Mouse (Mus musculus) C2C12 (cell line): ENCODE measurements around the gene 4931406P16Rik. TPM values are rescaled to one million over a fixed set of nuclear protein-coding genes. Genes with fewer than 3 reads are reported as not detected.
A peak's percentile ranks its signal among the peaks of the same experiment; 100 is the strongest.

Source experiments
- H3K27me3 ChIP-seq: one replicate; pipeline ENCODE4 v1.6.1; 2011; ENCODE audit not compliant: control insufficient read depth, insufficient read depth, insufficient read length
- H3K36me3 ChIP-seq: one replicate; pipeline ENCODE4 v1.6.1; 2011; ENCODE audit not compliant: control insufficient read depth, insufficient read depth
- H3K4me3 ChIP-seq: one replicate; pipeline ENCODE4 v1.5.1; 2011; ENCODE audit warnings: mild to moderate bottlenecking, control low read depth; ENCODE audit not compliant: poor library complexity, insufficient read depth, severe bottlenecking
- H3K79me2 ChIP-seq: one replicate; pipeline ENCODE4 v1.6.1; 2011; ENCODE audit not compliant: control insufficient read depth, insufficient read depth
- H3K79me3 ChIP-seq: one replicate; pipeline ENCODE4 v1.6.1; 2011; ENCODE audit warnings: low read depth, control low read depth
- H3ac ChIP-seq: one replicate; pipeline ENCODE3; 2011; ENCODE audit warnings: low read depth; ENCODE audit not compliant: control insufficient read depth, insufficient read length
- CEBPB ChIP-seq: IDR thresholded peaks from one replicate; pipeline ENCODE4 v1.6.1; 2011; ENCODE audit warnings: low read depth, mild to moderate bottlenecking, control low read depth, moderate library complexity
- CTCF ChIP-seq: IDR thresholded peaks from one replicate; pipeline ENCODE4 v1.5.1; 2011; ENCODE audit not compliant: control insufficient read depth, insufficient read depth, insufficient read length
- FOSL1 ChIP-seq: IDR thresholded peaks from one replicate; pipeline ENCODE4 v1.8.0; 2011; ENCODE audit warnings: mild to moderate bottlenecking, low read length; ENCODE audit not compliant: poor library complexity, insufficient read depth, severe bottlenecking
- MAX ChIP-seq: IDR thresholded peaks from one replicate; pipeline ENCODE4 v1.6.1; 2011; ENCODE audit warnings: mild to moderate bottlenecking, control low read depth
- MYOD1 ChIP-seq: IDR thresholded peaks from one replicate; pipeline ENCODE4 v1.6.1; 2011; ENCODE audit warnings: low read depth; ENCODE audit not compliant: control insufficient read depth, insufficient read length
- MYOG ChIP-seq: IDR thresholded peaks from one replicate; pipeline ENCODE4 v1.6.1; 2011; ENCODE audit not compliant: control insufficient read depth, insufficient read length; ENCODE audit errors: extremely low read depth
- USF1 ChIP-seq: IDR thresholded peaks from one replicate; pipeline ENCODE4 v1.6.1; 2011; ENCODE audit warnings: low read depth, mild to moderate bottlenecking, control low read depth, moderate library complexity
- long read RNA-seq, 2 experiments: library from polyadenylated mRNA; unstranded; transcript quantifications; one replicate each; pipeline ENCODE4 v2.0.0; 2019 to 2020
- polyA plus RNA-seq: library from polyadenylated mRNA; unstranded; fragments of >200 nt; fragmentation: generic; extraction: Trizol; gene quantifications from one replicate; pipeline ENCODE4 v1.2.1, GENCODE M21; 2012; ENCODE audit warnings: missing spikeins

Gene 4931406P16Rik
- polyA plus RNA-seq = 13.2 TPM
- long read RNA-seq, experiment 1, partial matches to known transcripts = 1 of 1 reads
- long read RNA-seq, experiment 1, other reads (novel, unspliced or antisense) = 0 of 1 reads
- long read RNA-seq, experiment 2, full-length matches to known transcripts = 15 of 46 reads
- long read RNA-seq, experiment 2, partial matches to known transcripts = 5 of 46 reads
- long read RNA-seq, experiment 2, other reads (novel, unspliced or antisense) = 26 of 46 reads

DNA sequence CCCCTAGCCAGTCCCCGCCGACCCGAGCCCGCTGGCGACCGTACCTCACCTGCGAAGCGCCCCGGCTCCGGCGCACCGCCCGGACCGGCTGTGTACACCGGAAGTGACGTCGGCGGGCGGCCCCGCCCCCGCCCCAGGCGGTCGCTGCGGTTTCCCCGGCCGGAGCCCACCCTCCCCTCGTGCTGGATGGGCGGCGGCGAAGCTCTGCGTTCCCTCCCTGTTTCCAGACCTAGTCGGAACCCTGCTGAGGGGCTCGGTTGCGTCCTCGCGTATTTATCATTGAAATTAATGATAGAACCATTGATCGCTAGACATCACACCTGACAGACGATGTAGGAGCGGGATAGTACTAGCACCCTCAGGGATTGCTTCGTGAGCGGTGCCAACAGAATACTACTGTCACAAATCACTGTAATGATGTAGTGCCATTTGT, at the start of gene 4931406P16Rik:
Gene 4931406P16Rik, minus strand, starts transcription at position 109 of the 433 bp plus-strand sequence.
- H3ac ChIP-seq = peak within 1 kb of the TSS; percentile 98
- TF ChIP-seq CEBPB = no peak
- TF ChIP-seq MAX = peak; percentile 49
- peaks cover 41% of the 10 kb centered on the region for H3K79me3 ChIP-seq
- H3K27me3 ChIP-seq = no peaks in the 10 kb centered on the region
- peaks cover 4% of the 10 kb centered on the region for H3K36me3 ChIP-seq
- peaks cover 46% of the 10 kb centered on the region for H3K79me2 ChIP-seq
- H3K4me3 ChIP-seq = peak within 1 kb of the TSS; percentile 52

DNA sequence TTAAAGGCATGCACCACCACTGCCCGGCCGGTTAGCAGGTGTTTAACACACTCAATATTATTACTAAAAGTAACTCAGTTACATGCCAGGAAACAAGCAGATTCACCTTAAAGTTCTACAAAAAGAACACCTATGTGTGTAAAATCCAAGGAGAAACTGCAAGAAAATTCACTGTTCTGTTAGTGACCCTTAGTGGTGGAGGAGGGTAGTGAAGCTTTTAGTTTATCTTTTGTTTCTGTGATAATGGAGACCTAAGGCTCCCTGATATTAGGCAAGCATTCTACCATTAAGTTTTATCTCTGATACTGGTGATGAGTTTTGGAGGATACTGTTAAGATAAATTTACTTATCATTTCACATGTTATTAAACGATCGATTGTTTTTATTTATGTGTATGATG, 42.3 kb upstream of the 4931406P16Rik start:
- Histone ChIP-seq H3K27me3 (no peaks in the 10 kb centered on the region), H3ac (no peak overlapping the region), H3K36me3 (peaks cover 65% of the 10 kb centered on the region), H3K4me3 (no peak overlapping the region), H3K79me3 (no peaks in the 10 kb centered on the region), H3K79me2 (peaks cover 10% of the 10 kb centered on the region)
- TF ChIP-seq CEBPB = no peak
- no peak for TF ChIP-seq MYOG
- no peak for TF ChIP-seq FOSL1
- TF ChIP-seq MYOD1 = no peak
- TF ChIP-seq CTCF = no peak
- no peak for TF ChIP-seq MAX
- TF ChIP-seq USF1 = no peak

DNA sequence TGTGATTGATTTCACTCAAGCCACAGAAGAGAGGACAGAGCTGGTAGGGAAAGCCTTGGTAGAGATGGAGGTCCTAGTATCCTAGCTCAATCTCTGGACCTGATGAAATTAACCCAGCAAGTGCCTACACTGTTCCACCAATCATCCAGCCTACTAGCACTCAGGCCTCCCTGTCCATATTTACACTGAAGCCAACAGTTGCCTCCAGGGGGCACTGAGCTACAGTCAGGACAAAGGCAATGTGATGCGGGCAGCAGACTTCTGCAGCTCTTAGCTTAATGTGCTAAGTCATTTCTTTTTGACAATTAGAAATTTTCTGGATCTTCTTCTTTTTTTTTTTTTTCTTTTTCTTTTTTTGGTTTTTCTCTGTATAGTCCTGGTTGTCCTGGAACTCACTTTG, 38.6 kb upstream of the 4931406P16Rik start:
- Histone ChIP-seq H3K27me3 (no peaks in the 10 kb centered on the region), H3K36me3 (peaks cover 76% of the 10 kb centered on the region), H3K79me3 (peaks cover under 1% of the 10 kb centered on the region), H3K79me2 (peaks cover 27% of the 10 kb centered on the region), H3ac (no peak overlapping the region), H3K4me3 (no peak overlapping the region)
- TF ChIP-seq CTCF = no peak
- no peak for TF ChIP-seq CEBPB
- no peak for TF ChIP-seq MYOD1
- TF ChIP-seq MAX = no peak
- no peak for TF ChIP-seq FOSL1

DNA sequence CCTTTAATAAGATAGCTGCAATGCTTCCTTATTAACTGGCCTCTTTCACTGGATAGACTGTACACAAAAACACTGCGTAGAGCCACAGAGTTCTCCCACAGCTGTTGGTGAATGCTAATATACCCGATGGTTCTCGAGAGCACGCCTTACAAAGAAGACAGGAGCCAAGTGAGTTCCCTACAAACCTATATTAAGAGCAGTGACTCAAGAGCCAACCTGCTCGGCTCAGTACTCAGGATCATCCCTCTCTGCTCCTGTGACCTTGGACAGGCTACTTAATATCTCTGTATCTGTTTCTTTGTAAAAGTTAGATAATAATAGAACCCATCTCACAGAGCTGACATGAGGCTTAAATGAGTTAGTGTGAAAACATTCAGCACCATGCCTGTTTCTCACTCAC, 36.8 kb upstream of the 4931406P16Rik start:
- peaks cover 86% of the 10 kb centered on the region for H3K36me3 ChIP-seq
- no peak overlapping the region for H3K4me3 ChIP-seq
- no peak overlapping the region for H3ac ChIP-seq
- no peaks in the 10 kb centered on the region for H3K27me3 ChIP-seq
- no peak for TF ChIP-seq FOSL1
- TF ChIP-seq USF1 = no peak
- no peak for TF ChIP-seq MYOD1
- no peak for TF ChIP-seq CTCF
- TF ChIP-seq MYOG = no peak
- TF ChIP-seq MAX = no peak
- TF ChIP-seq CEBPB = no peak
- peaks cover 36% of the 10 kb centered on the region for H3K79me2 ChIP-seq
- peaks cover 2% of the 10 kb centered on the region for H3K79me3 ChIP-seq

DNA sequence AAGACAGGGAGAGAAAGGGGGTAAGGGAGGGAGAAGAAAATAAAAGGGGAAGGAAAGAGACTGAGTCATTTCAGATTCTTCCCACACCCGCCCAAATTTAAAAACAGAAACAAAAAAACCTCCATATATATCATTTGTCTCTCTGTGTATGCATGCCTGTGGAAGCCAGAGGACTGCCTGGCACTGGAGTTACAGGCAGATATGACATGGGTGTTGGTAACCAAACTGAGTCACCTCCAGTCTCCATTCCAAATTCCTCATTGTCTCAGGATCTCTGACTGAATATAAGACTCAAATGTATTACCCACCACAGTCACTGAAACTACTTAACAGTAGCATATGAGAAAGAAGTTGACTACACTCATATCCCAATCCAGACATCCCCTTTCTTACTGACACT, 34.7 kb upstream of the 4931406P16Rik start:
- TF ChIP-seq CTCF (no peak), MYOD1 (no peak), CEBPB (no peak), MYOG (no peak), MAX (no peak), USF1 (no peak), FOSL1 (no peak)
- H3ac ChIP-seq = no peak overlapping the region
- no peaks in the 10 kb centered on the region for H3K27me3 ChIP-seq
- H3K36me3 ChIP-seq = peaks cover 82% of the 10 kb centered on the region
- peaks cover 29% of the 10 kb centered on the region for H3K79me2 ChIP-seq
- no peak overlapping the region for H3K4me3 ChIP-seq
- peaks cover 2% of the 10 kb centered on the region for H3K79me3 ChIP-seq

DNA sequence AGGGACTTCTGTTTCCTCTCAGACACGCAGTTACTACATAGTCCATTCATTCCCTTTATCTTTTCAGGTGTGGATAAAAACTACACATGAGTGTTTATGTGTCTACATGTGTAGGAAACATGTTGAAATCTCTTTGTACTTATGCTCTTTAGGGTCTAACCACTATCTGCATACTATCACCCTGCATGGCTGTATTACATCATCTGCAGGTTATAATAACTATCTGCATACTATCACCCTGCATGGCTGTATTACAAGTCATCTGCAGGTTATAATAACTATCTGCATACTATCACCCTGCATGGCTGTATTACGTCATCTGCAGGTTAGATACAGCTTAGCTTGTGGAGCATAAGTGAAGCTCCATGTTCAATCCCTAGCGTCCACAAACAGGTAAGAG, 33.7 kb upstream of the 4931406P16Rik start:
- H3K4me3 ChIP-seq = no peak overlapping the region
- TF ChIP-seq CTCF (no peak), MYOG (no peak), MYOD1 (no peak), FOSL1 (no peak), USF1 (no peak), CEBPB (no peak), MAX (no peak)

More for the DNA sequence above, 33.7 kb upstream of the 4931406P16Rik start:
- H3K27me3 ChIP-seq = no peaks in the 10 kb centered on the region
- peaks cover 29% of the 10 kb centered on the region for H3K79me2 ChIP-seq
- H3K79me3 ChIP-seq = peaks cover 2% of the 10 kb centered on the region
- H3ac ChIP-seq = no peak overlapping the region
- peaks cover 74% of the 10 kb centered on the region for H3K36me3 ChIP-seq
